Mouse (Mus musculus): Measurements from ENCODE around the gene Ccnd2. TPM values are rescaled to one million over a fixed set of nuclear protein-coding genes. Genes with fewer than 3 reads are reported as not detected.

Ccnd2 gene
- polyA plus RNA-seq, 1 experiment from 2014 or later, result 599 TPM

DNA sequence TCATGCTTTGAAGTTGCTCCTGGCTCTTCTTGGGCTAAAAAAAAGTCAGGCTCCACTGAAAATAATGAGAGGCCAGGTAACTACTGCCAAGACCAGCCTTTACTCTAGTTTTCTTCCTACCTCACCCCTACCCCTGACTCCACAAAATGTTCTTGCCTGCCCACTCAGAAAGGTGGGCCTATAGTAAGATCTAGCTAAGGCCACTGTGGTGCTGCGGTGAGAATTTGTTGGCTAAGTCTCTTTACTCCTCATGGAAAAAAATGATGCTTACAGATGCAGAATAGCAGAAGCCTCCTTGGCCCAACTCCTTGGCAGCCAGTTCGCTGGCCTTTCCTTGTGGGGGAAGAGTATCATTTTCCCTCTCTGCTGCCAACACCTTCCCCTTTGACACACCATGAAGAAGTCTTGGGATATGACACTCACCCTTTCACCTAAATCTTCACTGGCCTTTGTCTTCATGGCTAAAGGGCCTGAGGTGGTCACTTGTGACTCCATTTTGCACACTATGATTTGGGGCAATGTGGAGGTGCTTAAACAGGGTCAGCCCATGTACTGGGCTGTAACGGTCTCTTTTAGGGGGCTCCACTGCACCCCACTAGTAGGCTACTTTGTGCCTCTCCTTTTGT, 5.6 kb downstream of the Ccnd2 start:
- H3K27ac ChIP-seq, result no peak overlapping the region
- ATAC-seq (ENCODE audit: borderline replicate concordance, extremely low read depth, low FRiP score, low TSS enrichment), result no peak
- no peak overlapping the region for H3K9ac ChIP-seq
- peaks cover 8% of the 10 kb centered on the region; the same call in 1 of the 2 replicates for H3K36me3 ChIP-seq
- 82% methylated on average over 3 of the region's 3 CpGs for WGBS
- H3K4me1 ChIP-seq, result peaks cover 55% of the 10 kb centered on the region
- H3K4me3 ChIP-seq, result no peak overlapping the region
- no peaks in the 10 kb centered on the region for H3K27me3 ChIP-seq
- no peaks in the 10 kb centered on the region for H3K9me3 ChIP-seq
- no peak overlapping the region for H3K4me2 ChIP-seq

DNA sequence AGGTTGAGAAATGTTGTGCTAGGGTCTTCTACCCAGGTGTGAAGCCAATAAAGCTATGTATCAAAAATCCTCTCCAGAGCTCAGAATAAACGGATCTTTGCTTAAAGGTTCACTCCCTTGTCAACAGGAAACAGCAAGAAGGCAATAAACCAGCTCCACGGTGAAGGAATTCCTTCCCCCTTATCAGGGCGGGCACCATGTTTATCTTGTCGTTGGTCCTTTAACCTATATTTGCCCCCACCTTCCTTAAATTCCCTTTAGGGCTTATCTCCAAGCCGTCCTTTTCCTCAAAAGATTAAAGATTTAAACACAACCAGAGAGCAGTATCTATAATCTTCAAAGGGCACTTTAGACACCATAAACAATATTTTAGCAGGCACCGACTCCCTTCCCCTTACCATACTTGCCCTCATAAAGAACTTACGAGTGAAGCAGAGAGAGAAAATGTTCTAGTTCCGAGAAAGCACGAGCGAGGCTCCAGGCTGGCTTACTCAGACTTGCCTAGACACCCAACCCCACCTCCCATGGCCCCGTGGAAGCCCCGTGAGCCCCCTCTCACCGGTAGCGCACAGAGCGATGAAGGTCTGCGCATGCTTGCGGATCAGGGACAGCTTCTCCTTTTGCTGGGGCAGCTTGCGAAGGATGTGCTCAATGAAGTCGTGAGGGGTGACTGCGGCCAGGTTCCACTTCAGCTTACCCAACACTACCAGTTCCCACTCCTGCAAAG, 6.4 kb downstream of the Ccnd2 start:
- H3K9ac ChIP-seq, result no peak overlapping the region
- no peak for ATAC-seq (ENCODE audit: borderline replicate concordance, extremely low read depth, low FRiP score, low TSS enrichment)
- no peak overlapping the region for H3K4me2 ChIP-seq
- WGBS, result 46% methylated on average over 20 of the region's 20 CpGs
- H3K27me3 ChIP-seq, result no peaks in the 10 kb centered on the region
- no peaks in the 10 kb centered on the region for H3K9me3 ChIP-seq
- no peak overlapping the region for H3K27ac ChIP-seq
- no peak overlapping the region for H3K4me3 ChIP-seq
- peaks cover 50% of the 10 kb centered on the region for H3K4me1 ChIP-seq
- peaks cover 15% of the 10 kb centered on the region; the same call in 1 of the 2 replicates for H3K36me3 ChIP-seq

DNA sequence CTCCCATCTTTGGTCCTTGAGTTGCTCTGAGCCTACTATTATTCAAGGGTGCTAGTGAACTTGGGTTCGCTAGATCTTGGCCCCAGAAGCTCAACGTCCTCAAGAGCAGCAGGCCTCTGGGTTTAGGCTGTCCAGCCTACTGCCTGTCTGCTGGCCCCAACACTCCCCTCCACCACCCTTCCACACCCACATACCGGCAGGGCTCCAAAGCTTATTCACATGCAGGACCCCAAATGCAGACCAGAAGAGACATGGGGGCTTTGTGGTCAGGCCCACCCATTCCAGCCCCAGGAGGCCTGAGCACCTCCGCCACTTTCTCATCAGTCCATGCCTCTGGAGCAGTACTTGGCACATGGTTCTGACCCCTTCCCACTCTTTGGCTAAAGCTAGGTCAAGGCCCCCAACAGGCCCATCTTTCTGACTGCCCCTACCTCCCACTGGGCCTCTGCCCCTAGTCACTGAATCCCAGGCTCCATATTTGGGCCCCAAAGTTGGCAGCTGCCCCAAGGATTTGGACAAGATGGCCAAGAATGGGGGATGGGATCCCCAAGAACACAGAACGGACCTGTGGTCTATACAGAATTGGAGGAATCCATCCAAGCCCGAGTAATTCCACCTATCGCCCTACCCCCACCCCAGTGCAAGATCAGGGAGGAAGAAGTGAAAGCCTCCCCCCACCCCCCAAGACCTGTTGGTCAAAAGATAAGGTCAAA, 8.3 kb downstream of the Ccnd2 start:
- Histone ChIP-seq H3K4me1 (peaks cover 42% of the 10 kb centered on the region), H3K4me2 (no peak overlapping the region), H3K9me3 (no peaks in the 10 kb centered on the region), H3K36me3 (peaks cover 33% of the 10 kb centered on the region; the same call in 1 of the 2 replicates), H3K9ac (no peak overlapping the region), H3K4me3 (no peak overlapping the region), H3K27ac (no peak overlapping the region), H3K27me3 (no peaks in the 10 kb centered on the region)
- 68% methylated on average over 7 of the region's 7 CpGs for WGBS
- ATAC-seq (ENCODE audit: borderline replicate concordance, extremely low read depth, low FRiP score, low TSS enrichment), result 0 out of 2 replicates have a peak, but pooled peaks have one; percentile 4

DNA sequence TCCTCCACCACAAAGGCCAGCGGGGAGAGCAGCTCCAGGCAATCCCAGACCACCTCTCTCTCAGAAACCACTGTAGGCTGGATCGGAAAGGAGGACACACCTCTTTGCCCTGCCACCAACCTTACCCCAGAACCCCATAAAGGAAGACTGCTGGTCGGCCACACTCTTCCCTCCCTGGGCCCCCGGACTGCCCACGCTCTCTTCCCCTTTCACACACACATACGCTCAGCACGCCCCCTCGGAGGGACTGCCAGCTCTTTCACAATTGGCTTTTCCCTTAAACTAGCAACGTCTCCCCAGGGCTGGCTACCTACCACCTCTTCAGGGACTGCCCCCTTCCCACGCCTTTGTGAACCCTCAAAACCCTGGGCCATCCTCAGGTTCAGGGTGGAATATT, 8.9 kb downstream of the Ccnd2 start:
- peaks cover 38% of the 10 kb centered on the region for H3K4me1 ChIP-seq
- no peak overlapping the region for H3K4me2 ChIP-seq
- H3K9ac ChIP-seq, result no peak overlapping the region
- no peaks in the 10 kb centered on the region for H3K9me3 ChIP-seq
- no peak overlapping the region for H3K27ac ChIP-seq
- peaks cover 37% of the 10 kb centered on the region; the same call in 1 of the 2 replicates for H3K36me3 ChIP-seq
- H3K27me3 ChIP-seq, result no peaks in the 10 kb centered on the region
- no peak overlapping the region for H3K4me3 ChIP-seq
- 0 out of 2 replicates have a peak, but pooled peaks have one; percentile 16 for ATAC-seq (ENCODE audit: borderline replicate concordance, extremely low read depth, low FRiP score, low TSS enrichment)
- 82% methylated on average over 10 of the region's 10 CpGs for WGBS

DNA sequence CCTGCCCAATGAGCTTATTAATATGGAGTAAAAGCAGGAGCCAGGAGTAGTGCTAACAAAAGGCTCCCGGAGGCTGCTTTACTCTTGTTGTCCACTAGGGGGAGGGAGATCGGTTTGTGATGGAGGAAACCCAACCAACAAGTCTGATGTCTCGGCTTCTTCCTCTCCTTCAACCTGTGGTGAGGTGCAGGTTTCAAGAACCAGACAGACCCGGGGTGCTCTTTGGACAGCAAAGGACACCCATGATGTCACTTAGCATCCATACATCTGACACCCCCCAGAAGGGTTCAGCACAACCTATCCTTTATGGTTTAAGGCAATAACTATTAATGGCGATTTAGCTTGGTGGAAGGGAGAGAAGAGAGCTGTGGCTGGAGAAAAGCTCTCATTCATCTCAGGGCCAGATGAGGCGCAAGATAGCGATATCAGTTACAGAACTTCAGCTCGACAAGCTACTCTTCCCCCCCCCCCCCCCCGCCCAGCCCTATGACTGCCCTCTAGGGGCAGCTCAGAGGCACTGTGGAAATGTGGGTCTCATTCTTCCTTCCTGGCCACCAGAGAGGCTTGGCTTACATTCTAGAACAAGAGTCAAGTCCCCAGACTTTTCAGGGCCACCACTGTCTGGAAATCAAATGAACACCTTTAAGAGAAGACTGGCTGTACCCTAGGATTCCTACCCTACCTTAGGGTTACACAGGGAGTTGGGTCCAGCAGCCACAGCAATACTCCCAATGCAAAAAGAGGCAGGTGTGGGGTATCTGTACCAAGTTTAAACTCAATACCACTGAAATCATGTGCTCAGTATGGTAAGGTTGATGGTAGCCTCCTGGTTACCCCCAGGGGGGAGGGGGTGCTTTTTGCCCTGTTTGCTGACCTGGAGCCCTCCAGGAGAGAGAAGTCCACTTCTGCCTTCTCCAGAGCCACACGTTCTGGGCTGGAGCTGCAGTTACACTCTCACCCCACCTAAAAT, 9.6 kb downstream of the Ccnd2 start:
- H3K36me3 ChIP-seq, result peaks cover 44% of the 10 kb centered on the region
- H3K4me3 ChIP-seq, result no peak overlapping the region
- ATAC-seq (ENCODE audit: borderline replicate concordance, extremely low read depth, low FRiP score, low TSS enrichment), result no peak
- H3K9ac ChIP-seq, result no peak overlapping the region
- no peaks in the 10 kb centered on the region for H3K9me3 ChIP-seq
- H3K27me3 ChIP-seq, result no peaks in the 10 kb centered on the region
- WGBS, result 19% methylated on average over 10 of the region's 10 CpGs
- peaks cover 32% of the 10 kb centered on the region for H3K4me1 ChIP-seq
- H3K27ac ChIP-seq, result no peak overlapping the region
- peak overlapping the region; percentile 18; the same call in 1 of the 2 replicates for H3K4me2 ChIP-seq

DNA sequence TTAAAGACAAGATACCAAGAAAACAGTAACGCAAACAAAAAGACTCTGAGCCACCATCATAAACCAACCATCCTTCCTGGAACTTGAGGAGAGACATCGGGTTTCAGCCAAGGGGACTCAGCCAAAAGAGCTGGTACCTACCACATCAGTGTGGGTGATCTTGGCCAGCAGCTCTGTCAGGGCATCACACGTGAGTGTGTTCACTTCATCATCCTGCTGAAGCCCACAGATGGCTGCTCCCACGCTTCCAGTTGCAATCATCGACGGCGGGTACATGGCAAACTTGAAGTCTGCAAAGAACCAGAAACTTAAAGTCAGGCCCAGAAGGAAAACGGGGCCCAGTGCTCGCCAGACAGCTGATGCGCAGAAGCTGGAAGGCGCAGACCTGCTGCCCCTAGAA, 13.0 kb downstream of the Ccnd2 start:
- H3K9ac ChIP-seq, result no peak overlapping the region
- 91% methylated on average over 11 of the region's 11 CpGs for WGBS
- no peaks in the 10 kb centered on the region for H3K9me3 ChIP-seq
- H3K4me3 ChIP-seq, result no peak overlapping the region
- H3K4me2 ChIP-seq, result no peak overlapping the region
- H3K4me1 ChIP-seq, result peaks cover 12% of the 10 kb centered on the region; the same call in 1 of the 2 replicates
- no peak overlapping the region for H3K27ac ChIP-seq
- H3K27me3 ChIP-seq, result no peaks in the 10 kb centered on the region
- ATAC-seq (ENCODE audit: borderline replicate concordance, extremely low read depth, low FRiP score, low TSS enrichment), result no peak
- H3K36me3 ChIP-seq, result peaks cover 61% of the 10 kb centered on the region

DNA sequence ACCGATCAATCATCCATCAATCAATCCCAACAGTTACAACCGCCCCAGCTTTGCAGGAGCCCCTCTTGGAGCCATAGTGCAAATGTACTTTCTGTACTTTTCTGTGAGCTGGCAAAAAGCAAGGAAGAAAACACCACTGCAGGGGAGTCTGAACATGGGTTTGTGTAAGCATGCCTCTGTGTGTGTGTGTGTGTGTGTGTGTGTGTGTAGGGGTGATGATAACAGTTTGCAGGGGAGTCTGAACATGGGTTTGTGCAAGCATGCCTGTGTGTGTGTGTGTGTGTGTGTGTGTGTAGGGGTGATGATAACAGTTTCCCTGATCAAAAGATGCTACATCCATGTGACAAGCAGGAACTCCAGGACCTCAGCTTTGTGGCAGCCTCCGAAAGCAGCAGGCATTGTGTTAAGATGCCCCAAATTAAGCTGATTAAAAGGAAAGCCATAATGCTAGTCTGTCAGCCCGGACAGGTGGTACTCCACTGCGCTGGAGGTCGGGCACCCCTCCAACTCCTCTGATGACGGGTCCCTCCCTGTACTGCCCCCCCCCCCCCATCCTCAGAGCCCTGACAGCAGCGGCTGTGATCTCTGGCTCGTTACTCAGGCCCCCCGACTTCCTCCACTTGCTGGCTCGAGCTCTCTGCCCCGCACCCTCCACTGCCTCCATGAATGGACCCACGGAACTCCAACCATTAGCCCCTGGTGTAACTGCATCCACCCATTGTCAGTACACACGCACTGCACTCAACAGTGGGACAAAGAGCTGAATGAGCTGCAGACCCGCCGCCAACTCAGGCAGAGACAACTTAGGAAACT, 18.4 kb downstream of the Ccnd2 start:
- Histone ChIP-seq H3K27me3 (no peaks in the 10 kb centered on the region), H3K4me1 (no peaks in the 10 kb centered on the region), H3K9me3 (no peaks in the 10 kb centered on the region), H3K4me3 (no peak overlapping the region), H3K27ac (no peak overlapping the region), H3K9ac (no peak overlapping the region), H3K4me2 (no peak overlapping the region), H3K36me3 (peaks cover 76% of the 10 kb centered on the region)
- 59% methylated on average over 16 of the region's 16 CpGs for WGBS
- no peak for ATAC-seq (ENCODE audit: borderline replicate concordance, extremely low read depth, low FRiP score, low TSS enrichment)

DNA sequence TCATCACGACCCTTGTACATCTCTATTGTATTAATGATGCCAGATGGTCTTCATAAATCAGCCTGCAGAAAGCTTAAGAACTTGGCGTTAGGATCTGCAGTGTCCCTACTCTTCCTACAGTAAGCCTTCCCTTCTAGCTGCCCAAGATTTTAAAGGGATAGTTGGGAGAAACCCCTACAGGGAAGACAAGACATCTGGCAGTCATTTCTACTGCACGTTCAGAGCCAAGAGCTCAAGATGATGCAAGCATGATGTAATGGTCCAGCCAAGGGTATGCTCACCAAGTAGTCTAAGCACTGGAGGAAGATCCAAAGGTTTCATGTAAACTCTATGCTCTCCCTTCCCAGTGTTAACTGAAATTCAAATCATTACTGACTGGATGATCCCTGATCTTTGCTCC, 19.3 kb downstream of the Ccnd2 start:
- WGBS, result 51% methylated on average over 3 of the region's 3 CpGs
- ATAC-seq (ENCODE audit: borderline replicate concordance, extremely low read depth, low FRiP score, low TSS enrichment), result no peak
- no peaks in the 10 kb centered on the region for H3K27me3 ChIP-seq
- no peaks in the 10 kb centered on the region for H3K9me3 ChIP-seq
- H3K4me2 ChIP-seq, result no peak overlapping the region
- no peak overlapping the region for H3K9ac ChIP-seq
- H3K4me3 ChIP-seq, result no peak overlapping the region
- H3K27ac ChIP-seq, result no peak overlapping the region
- no peaks in the 10 kb centered on the region for H3K4me1 ChIP-seq
- peaks cover 73% of the 10 kb centered on the region for H3K36me3 ChIP-seq

DNA sequence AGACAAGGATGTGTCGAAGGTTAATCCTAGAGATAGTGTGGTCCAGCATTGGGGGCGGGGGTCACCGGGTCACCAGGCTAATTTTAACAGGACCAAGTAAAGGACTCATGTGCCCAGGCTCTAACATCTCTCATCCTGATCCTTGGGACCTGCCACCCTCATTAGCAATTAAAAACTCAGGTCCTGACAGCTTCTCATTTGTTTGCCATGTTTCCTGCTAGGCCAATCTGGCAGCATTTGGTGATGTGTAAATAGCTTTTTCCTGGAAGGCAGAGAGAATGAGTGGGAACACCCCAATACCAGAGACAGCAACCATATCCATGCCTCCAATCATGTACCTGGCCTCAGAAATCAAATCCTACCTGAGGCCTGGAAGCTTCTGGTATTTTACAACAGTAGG, 20.0 kb downstream of the Ccnd2 start:
- Histone ChIP-seq H3K9me3 (no peaks in the 10 kb centered on the region), H3K9ac (no peak overlapping the region), H3K4me3 (no peak overlapping the region), H3K4me2 (no peak overlapping the region), H3K36me3 (peaks cover 69% of the 10 kb centered on the region), H3K4me1 (no peaks in the 10 kb centered on the region), H3K27ac (no peak overlapping the region), H3K27me3 (no peaks in the 10 kb centered on the region)
- 66% methylated on average over 3 of the region's 3 CpGs for WGBS
- ATAC-seq (ENCODE audit: borderline replicate concordance, extremely low read depth, low FRiP score, low TSS enrichment), result no peak

DNA sequence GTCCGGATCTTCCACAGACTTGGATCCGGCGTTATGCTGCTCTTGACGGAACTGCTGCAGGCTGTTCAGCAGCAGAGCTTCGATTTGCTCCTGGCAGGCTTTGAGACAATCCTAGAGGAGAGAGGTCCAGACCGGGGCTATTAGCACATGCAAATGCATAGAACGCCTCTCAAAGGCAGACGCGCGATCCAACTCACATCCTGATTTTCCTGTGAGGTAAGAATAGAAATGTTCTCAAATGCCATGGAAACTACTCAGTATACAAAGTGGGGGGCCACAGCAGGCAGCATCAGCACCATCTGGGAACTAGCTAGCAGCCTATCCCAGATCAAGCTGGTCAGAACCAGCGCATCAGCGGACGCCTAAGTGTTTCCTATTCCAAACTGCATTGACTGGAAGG, 21.6 kb downstream of the Ccnd2 start:
- Histone ChIP-seq H3K4me3 (no peak overlapping the region), H3K4me1 (no peaks in the 10 kb centered on the region), H3K36me3 (peaks cover 59% of the 10 kb centered on the region), H3K4me2 (no peak overlapping the region), H3K9me3 (no peaks in the 10 kb centered on the region), H3K9ac (no peak overlapping the region), H3K27me3 (no peaks in the 10 kb centered on the region), H3K27ac (no peak overlapping the region)
- ATAC-seq (ENCODE audit: borderline replicate concordance, extremely low read depth, low FRiP score, low TSS enrichment), result no peak
- 80% methylated on average over 13 of the region's 13 CpGs for WGBS

DNA sequence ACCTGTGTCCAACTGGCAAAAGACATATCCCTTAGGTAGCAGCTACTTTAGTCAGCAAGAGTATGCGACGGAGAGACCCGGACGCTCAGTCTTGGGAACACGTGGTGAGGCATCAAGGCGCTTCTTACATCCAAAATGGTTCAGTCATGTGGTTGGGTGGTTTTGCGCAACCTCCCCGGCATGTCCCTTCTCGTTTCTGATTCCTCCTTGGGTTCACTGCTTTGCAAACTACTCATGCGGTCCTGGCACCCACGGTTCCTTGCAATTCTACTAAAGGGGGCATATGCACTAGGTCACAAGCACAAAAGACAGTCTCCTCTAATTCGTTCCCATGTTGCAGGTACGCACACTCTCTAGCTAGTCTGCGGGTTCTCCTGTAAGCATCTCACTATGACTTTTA, 22.3 kb downstream of the Ccnd2 start:
- no peak overlapping the region for H3K4me3 ChIP-seq
- H3K36me3 ChIP-seq, result peaks cover 53% of the 10 kb centered on the region
- H3K27ac ChIP-seq, result no peak overlapping the region
- WGBS, result 89% methylated on average over 14 of the region's 14 CpGs
- H3K4me2 ChIP-seq, result no peak overlapping the region
- H3K27me3 ChIP-seq, result no peaks in the 10 kb centered on the region
- H3K4me1 ChIP-seq, result no peaks in the 10 kb centered on the region
- ATAC-seq (ENCODE audit: borderline replicate concordance, extremely low read depth, low FRiP score, low TSS enrichment), result no peak
- no peak overlapping the region for H3K9ac ChIP-seq
- H3K9me3 ChIP-seq, result no peaks in the 10 kb centered on the region
